Mouse (Mus musculus): Measurements from ENCODE around the gene Srprb.
A peak's percentile ranks its signal among the peaks of the same experiment; 100 is the strongest.

Gene Srprb

DNA sequence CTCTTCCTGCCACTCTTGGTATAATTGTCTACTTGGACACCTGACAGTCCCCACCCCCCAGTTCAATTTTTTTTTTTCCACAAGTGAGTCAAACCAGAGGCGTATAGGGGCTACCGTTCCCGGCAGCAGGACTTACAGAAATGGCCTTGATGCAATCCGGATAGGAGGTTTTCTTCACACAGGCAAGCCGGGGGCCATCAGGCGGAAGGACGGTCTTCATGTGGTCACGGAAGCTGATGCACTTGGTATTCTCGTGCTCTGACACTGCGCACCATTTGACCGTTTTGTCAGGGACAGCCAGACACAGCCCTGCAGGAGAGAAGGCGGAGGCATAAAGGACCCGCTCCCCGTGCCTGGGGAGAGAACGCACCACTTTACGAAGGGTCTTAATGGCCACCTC is 25.8 kb upstream of the Srprb start:
- Histone ChIP-seq H3K27me3 (ENCODE audit: control insufficient read depth, insufficient read depth, low read length, poor library complexity, severe bottlenecking) (no peaks in the 10 kb centered on the region), H3K36me3 (ENCODE audit: control insufficient read depth, insufficient read depth, low read length, poor library complexity, severe bottlenecking) (no peaks in the 10 kb centered on the region)
- no peak for DNase-seq (ENCODE audit: low read depth, low spot score)

DNA sequence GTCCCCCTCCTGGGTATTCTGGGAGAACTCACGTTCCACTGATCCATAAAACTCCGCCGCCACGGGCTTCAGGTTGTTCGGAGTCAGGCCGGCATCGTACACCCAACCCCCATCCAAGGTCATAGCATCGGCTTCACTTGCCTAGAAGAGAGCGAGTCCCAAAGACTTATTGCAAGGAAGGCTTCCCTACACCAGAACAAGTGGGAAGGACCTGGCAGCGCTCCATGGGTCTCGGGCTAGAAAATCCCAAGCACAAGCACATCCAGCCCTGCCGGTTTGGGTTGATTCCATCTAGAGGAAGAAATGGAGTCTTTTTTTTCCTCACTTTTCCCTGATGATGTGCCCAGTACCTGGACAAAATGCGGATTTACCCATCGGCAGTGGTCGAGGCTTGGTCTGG is 24.9 kb upstream of the Srprb start:
- no peaks in the 10 kb centered on the region for H3K27me3 ChIP-seq (ENCODE audit: control insufficient read depth, insufficient read depth, low read length, poor library complexity, severe bottlenecking)

DNA sequence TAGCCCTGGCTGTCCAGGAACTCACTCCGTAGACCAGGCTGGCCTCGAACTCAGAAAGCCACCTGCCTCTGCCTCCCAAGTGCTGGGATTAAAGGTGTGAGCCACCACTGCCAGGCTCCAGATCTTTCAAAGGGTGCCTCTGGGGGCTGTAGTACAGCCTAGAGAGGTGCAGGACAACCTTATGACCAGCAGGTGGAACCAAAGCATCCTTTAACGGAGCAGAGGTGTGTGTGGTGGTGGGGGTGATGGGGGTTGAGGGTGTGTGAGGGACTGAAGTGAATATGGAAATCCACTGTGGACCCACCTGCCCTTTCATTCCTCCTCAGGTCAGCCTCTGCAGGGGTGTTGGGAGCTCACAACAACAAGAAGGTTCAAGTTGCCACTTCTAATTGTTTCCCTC is 23.5 kb upstream of the Srprb start:
- DNase-seq (ENCODE audit: low read depth, low spot score): peak; percentile 58

More for the DNA sequence above, 24.9 kb upstream of the Srprb start:
- DNase-seq (ENCODE audit: low read depth, low spot score): no peak
- H3K36me3 ChIP-seq (ENCODE audit: control insufficient read depth, insufficient read depth, low read length, poor library complexity, severe bottlenecking): no peaks in the 10 kb centered on the region

DNA sequence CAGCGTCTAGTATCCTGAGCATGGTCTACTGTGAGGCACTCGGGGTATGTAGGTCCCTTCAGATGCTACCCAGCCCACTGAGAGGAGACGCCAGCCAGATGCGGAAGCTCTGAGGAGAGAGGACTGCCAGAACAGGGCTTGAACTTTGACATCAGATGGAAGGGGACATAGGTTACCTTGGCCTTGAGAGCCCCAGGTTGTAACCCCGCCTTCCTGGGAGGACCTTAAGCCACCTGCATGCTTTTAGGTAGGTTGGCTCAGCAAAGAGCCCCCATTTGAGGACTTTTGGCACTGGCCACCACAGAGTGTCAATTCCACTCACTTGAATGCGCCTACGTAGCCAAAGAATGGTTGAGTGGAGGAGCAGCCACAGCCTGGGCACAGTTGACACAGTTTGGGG is 22.8 kb upstream of the Srprb start:
- DNase-seq (ENCODE audit: low read depth, low spot score): no peak
- H3K36me3 ChIP-seq (ENCODE audit: control insufficient read depth, insufficient read depth, low read length, poor library complexity, severe bottlenecking): no peaks in the 10 kb centered on the region
- no peaks in the 10 kb centered on the region for H3K27me3 ChIP-seq (ENCODE audit: control insufficient read depth, insufficient read depth, low read length, poor library complexity, severe bottlenecking)

More for the DNA sequence above, 23.5 kb upstream of the Srprb start:
- Histone ChIP-seq H3K27me3 (ENCODE audit: control insufficient read depth, insufficient read depth, low read length, poor library complexity, severe bottlenecking) (no peaks in the 10 kb centered on the region), H3K36me3 (ENCODE audit: control insufficient read depth, insufficient read depth, low read length, poor library complexity, severe bottlenecking) (no peaks in the 10 kb centered on the region)

DNA sequence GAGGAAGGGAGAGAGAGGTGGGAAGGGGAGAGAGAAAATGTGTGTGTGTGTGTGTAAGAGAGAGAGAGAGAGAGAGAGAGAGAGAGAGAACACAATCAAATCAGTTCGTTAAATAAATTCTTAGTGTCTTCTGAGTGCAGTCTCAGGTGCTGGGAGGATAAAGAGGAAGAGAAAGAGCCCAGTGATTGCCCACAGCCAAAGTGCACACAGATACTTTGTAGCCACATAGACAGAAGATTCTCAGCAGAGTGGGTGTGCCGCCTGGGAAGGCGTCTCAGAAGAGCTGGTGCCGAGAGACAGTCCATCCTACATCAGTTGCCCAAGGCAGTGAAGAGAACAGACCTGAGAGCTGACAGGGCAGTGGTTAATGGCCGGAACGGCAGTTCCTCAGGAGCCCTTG is 12.3 kb upstream of the Srprb start:
- DNase-seq (ENCODE audit: low read depth, low spot score): no peak
- Histone ChIP-seq H3K27me3 (ENCODE audit: control insufficient read depth, insufficient read depth, low read length, poor library complexity, severe bottlenecking) (no peaks in the 10 kb centered on the region), H3K36me3 (ENCODE audit: control insufficient read depth, insufficient read depth, low read length, poor library complexity, severe bottlenecking) (no peaks in the 10 kb centered on the region)

DNA sequence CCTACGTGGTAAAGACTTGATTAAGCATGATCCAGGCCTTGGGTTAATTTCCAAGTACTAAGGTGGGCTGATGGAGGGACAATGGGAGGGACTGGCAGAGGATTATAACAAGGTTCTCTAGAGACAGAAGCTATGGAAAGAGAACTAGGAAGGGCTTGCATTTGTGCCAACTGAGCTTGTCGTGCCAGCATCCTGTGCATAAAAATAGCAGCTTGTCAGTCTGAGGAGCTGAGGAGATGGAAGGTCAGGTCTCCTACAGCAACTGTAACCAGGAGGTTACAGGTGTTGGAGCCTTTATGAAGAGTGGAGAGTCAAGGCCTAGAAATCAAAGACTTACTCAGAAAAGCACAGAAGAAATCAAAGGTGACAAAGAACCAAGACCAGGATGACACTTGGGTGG is 11.7 kb upstream of the Srprb start:
- Histone ChIP-seq H3K36me3 (ENCODE audit: control insufficient read depth, insufficient read depth, low read length, poor library complexity, severe bottlenecking) (no peaks in the 10 kb centered on the region), H3K27me3 (ENCODE audit: control insufficient read depth, insufficient read depth, low read length, poor library complexity, severe bottlenecking) (no peaks in the 10 kb centered on the region)
- DNase-seq (ENCODE audit: low read depth, low spot score): no peak

DNA sequence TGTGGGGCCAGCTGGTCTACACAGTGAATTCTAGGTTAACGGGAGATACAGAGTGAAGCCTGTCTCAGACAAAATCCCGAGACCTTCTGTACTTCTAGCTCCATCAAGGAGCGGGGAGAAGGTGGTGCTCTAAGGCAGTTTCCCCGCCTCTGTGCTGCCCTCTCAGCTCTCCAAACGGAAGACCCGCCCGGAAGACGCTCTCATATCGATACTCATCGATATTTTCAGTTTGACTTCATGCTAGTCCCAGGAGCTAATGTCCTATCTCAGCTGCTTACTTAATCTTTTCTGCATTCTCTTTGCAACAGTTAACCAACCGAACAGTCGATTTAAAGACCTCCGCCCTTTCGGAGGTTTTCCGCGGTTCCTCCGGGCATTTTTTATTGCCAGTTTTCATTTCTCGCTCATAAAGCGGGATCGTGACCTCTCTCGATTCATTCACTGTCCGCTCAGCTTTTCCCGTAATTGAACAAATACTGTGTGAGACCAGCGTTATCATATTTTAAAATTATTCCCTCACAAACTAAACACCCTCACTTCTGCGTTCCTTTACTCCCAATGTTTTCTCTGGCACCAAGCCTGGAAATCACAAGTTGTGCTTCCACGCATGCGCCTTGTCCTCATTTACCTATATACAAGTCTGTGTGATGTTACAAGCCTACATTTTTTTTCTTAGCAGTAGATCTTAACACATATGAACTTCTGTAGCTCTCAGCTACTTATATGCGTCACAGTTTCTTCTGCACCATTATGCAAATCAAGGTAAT is 10.9 kb upstream of the Srprb start:
- H3K27me3 ChIP-seq (ENCODE audit: control insufficient read depth, insufficient read depth, low read length, poor library complexity, severe bottlenecking): no peaks in the 10 kb centered on the region
- no peaks in the 10 kb centered on the region for H3K36me3 ChIP-seq (ENCODE audit: control insufficient read depth, insufficient read depth, low read length, poor library complexity, severe bottlenecking)
- DNase-seq (ENCODE audit: low read depth, low spot score): no peak

DNA sequence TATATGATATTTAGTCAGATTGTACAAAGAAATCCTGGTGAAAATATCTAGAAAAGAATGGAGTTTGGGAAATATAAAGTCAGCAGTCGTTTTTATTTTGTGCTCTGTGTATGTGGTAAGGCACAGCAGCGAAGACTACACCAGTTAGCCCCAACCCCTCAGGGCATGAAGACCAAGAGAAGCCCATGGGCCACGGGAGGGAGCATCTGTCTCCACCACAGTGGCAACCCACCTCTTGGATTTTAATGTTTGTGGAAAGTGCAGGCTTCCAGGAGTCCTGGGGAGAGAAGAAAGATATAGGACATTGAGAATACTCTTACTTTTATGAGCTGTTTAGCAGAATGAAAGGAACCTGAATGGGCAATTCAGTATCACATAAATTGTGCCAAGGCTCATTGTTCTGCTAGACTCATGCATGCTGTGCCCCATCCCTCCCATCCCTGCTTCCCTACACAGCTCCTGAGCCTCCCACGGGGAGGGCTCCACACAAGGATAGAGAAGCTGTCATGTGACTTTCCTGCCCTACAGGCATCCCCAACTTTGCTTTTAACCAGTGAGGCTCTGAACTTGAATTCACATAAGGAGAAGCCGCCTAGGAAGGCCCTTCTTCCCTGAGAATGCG is 7.0 kb upstream of the Srprb start:
- DNase-seq (ENCODE audit: low read depth, low spot score): no peak
- no peaks in the 10 kb centered on the region for H3K27me3 ChIP-seq (ENCODE audit: control insufficient read depth, insufficient read depth, low read length, poor library complexity, severe bottlenecking)
- H3K36me3 ChIP-seq (ENCODE audit: control insufficient read depth, insufficient read depth, low read length, poor library complexity, severe bottlenecking): no peaks in the 10 kb centered on the region

DNA sequence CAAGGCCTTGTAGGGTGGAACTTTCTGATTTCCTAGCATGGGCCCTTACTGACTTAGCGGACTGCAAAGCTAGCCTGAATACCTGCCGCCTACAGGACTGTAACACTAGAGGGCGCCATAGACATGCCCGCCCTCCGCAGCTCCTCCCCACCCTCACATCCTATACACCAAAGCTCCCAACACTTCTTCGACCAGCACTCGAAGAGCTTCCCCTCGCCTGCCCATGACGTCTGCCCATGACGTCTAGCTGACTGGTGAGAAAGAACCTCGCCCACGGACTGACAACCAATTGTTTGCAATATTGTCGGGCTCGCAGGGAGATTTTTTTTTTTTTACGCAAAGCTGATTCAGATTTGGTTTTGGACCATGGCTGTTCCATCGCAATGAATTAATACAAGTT is 5.9 kb upstream of the Srprb start:
- Histone ChIP-seq H3K36me3 (ENCODE audit: control insufficient read depth, insufficient read depth, low read length, poor library complexity, severe bottlenecking) (no peaks in the 10 kb centered on the region), H3K27me3 (ENCODE audit: control insufficient read depth, insufficient read depth, low read length, poor library complexity, severe bottlenecking) (no peaks in the 10 kb centered on the region)
- DNase-seq (ENCODE audit: low read depth, low spot score): peak; percentile 91

DNA sequence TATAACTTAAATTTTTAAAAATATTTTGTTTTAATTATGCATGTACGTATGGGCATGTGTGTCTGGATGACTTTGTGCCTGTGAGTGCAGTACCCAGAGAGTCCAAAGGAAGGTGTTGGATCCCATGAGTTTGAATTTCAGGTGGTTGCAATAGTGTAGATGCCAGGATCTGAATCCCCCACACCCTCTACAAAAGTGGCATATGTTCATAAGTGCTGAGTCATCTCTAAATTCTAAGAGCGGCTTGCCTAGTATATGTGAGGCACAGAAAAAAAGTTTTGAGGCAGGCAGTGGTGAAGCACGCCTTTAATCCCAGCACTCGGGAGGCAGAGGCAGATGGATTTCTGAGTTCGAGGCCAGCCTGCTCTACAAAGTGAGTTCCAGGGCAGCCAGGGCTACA is 3.8 kb upstream of the Srprb start:
- Histone ChIP-seq H3K27me3 (ENCODE audit: control insufficient read depth, insufficient read depth, low read length, poor library complexity, severe bottlenecking) (no peaks in the 10 kb centered on the region), H3K36me3 (ENCODE audit: control insufficient read depth, insufficient read depth, low read length, poor library complexity, severe bottlenecking) (no peaks in the 10 kb centered on the region)
- DNase-seq (ENCODE audit: low read depth, low spot score): no peak

DNA sequence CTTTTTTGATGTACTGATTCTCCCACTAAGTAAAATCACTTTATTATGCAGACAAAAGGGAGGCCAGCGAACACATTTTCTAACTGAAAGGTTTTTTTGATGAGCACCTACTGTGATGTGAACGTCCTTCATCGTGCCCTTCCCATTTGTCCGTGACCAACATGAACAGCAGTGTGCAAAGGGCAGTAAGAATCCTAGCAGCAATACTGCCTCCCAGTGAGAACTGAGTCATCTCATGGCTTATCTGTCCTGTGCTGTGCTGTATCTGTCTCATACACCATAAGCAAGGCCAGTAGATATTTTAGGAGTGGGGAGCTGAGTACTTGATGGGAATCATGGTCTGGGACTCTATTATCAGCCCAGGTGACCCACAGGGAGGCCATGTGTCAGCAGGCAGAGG is 13.5 kb downstream of the Srprb start:
- Histone ChIP-seq H3K27me3 (ENCODE audit: control insufficient read depth, insufficient read depth, low read length, poor library complexity, severe bottlenecking) (no peaks in the 10 kb centered on the region), H3K36me3 (ENCODE audit: control insufficient read depth, insufficient read depth, low read length, poor library complexity, severe bottlenecking) (peaks cover 8% of the 10 kb centered on the region; the same call in 1 of the 2 replicates)
- no peak for DNase-seq (ENCODE audit: low read depth, low spot score)

DNA sequence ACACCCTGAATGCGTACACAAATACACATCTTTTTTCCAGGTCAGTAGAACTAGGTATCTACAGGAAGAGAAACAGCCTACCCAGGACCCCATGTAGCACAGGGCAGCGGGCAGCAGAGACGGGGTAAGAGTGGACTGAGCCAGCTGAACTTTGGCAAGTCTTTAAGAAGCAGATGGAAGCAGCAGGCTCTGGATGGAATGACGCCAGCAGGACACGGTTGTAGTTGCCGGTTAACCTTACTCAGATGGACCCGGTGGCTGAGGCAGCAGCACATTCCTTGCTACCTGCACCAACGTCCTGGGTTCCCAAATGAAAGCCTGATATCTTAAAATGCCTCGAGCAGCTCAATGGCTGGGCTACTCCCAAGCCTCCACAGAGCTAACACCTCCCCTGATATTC is 15.2 kb downstream of the Srprb start:
- DNase-seq (ENCODE audit: low read depth, low spot score): no peak
- Histone ChIP-seq H3K36me3 (ENCODE audit: control insufficient read depth, insufficient read depth, low read length, poor library complexity, severe bottlenecking) (peaks cover 6% of the 10 kb centered on the region; the same call in 1 of the 2 replicates), H3K27me3 (ENCODE audit: control insufficient read depth, insufficient read depth, low read length, poor library complexity, severe bottlenecking) (no peaks in the 10 kb centered on the region)

DNA sequence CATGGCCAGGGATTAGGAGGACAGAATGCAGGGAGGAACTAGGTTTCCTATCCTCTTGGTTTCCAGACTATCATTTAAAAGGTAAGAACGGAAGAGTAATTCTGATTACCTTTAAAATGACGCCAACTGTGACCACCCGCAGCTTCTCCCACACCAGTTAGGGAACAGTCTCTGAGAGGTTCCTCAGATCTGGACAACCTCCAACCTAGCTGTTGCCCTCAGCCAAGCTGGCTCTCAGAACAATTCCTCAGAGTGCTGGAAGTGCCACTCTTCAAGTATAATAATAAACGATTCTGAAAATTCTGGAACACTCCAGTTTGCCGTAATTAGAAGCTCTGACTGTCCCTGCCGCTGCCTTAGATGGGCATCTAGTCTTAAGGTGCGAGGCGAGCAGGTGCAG is 16.0 kb downstream of the Srprb start:
- peaks cover 6% of the 10 kb centered on the region; the same call in 1 of the 2 replicates for H3K36me3 ChIP-seq (ENCODE audit: control insufficient read depth, insufficient read depth, low read length, poor library complexity, severe bottlenecking)
- no peak for DNase-seq (ENCODE audit: low read depth, low spot score)
- no peaks in the 10 kb centered on the region for H3K27me3 ChIP-seq (ENCODE audit: control insufficient read depth, insufficient read depth, low read length, poor library complexity, severe bottlenecking)

DNA sequence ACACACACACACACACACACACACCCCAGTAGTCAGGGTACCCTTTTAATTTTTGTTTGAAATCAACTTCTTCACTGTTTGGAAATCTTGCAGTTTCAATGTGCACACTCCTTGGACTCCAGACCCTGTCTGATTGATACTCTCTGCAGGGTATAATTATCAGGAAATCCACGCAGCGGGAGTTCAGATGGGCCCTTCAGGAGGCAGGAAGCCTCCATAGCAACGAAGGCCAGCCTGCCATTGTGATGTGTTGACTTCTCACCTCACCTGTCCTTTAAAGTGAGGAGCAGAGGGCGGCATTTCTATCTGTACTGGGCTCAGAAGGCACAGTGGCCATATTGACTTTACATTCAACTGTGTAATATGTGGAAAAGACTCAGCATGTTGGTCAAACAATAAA is 17.1 kb downstream of the Srprb start:
- Histone ChIP-seq H3K36me3 (ENCODE audit: control insufficient read depth, insufficient read depth, low read length, poor library complexity, severe bottlenecking) (no peaks in the 10 kb centered on the region; the same call in 1 of the 2 replicates), H3K27me3 (ENCODE audit: control insufficient read depth, insufficient read depth, low read length, poor library complexity, severe bottlenecking) (no peaks in the 10 kb centered on the region)
- no peak for DNase-seq (ENCODE audit: low read depth, low spot score)

DNA sequence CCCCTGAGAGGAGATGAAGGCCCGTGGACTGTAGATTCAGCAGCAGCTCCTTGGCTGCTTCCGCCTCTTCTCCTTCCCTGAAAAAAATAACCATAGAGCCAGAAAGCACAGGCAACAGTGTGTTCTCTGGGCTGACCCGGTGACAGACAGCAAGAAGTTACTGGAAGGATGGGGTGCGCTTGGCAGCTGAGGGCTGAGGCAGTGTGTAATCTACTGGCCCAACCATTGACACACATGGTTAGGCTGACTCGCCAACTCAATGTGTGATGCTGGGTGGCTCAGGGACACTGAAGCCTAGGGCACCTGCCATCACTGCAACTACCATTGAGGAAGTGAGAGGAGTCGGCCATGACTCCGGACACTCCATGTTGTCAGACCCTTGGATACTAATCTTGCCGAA is 20.1 kb downstream of the Srprb start:
- Histone ChIP-seq H3K27me3 (ENCODE audit: control insufficient read depth, insufficient read depth, low read length, poor library complexity, severe bottlenecking) (no peaks in the 10 kb centered on the region), H3K36me3 (ENCODE audit: control insufficient read depth, insufficient read depth, low read length, poor library complexity, severe bottlenecking) (no peaks in the 10 kb centered on the region)
- no peak for DNase-seq (ENCODE audit: low read depth, low spot score)

Data from splenic B cell, adult 2 months (primary cell).